Mouse (Mus musculus): ENCODE results near the gene Myrf.

Myrf gene

GRCm38 (mm10) chr19:10258279-10259011 lies 17.9 kb upstream of the Myrf start:
- peak in 1 of 2 experiments; percentile 76 for DNase-seq (ENCODE audit: low spot score in 2 of 2)

- no peak for DNase-seq (ENCODE audit: low spot score in 2 of 2)
These were observed 7.6 kb upstream of the Myrf start for GRCm38 (mm10) chr19:10248128-10248527.

- DNase-seq (ENCODE audit: low spot score in 2 of 2): no peak
These were observed 6.6 kb upstream of the Myrf start for GRCm38 (mm10) chr19:10247165-10247564.

- peak in 1 of 2 experiments; percentile 42 for DNase-seq (ENCODE audit: low spot score in 2 of 2)
These were observed 3.6 kb upstream of the Myrf start for GRCm38 (mm10) chr19:10244183-10244582.

GRCm38 (mm10) chr19:10242916-10243315 lies 2.4 kb upstream of the Myrf start:
- DNase-seq (ENCODE audit: low spot score in 2 of 2): no peak

GRCm38 (mm10) chr19:10239975-10240653 lies 434 bp downstream of the Myrf start:
- DNase-seq (ENCODE audit: low spot score in 2 of 2): no peak

GRCm38 (mm10) chr19:10239419-10239818 lies 1.1 kb downstream of the Myrf start:
- no peak for DNase-seq (ENCODE audit: low spot score in 2 of 2)

GRCm38 (mm10) chr19:10238477-10238876 lies 2.1 kb downstream of the Myrf start:
- no peak for DNase-seq (ENCODE audit: low spot score in 2 of 2)

- no peak for DNase-seq (ENCODE audit: low spot score in 2 of 2)
These were observed 4.6 kb downstream of the Myrf start for GRCm38 (mm10) chr19:10235784-10236565.

- DNase-seq (ENCODE audit: low spot score in 2 of 2): no peak
These were observed 8.1 kb downstream of the Myrf start for GRCm38 (mm10) chr19:10232327-10233017.

- no peak for DNase-seq (ENCODE audit: low spot score in 2 of 2)
These were observed 8.7 kb downstream of the Myrf start for GRCm38 (mm10) chr19:10231871-10232270.

GRCm38 (mm10) chr19:10231016-10231415 lies 9.5 kb downstream of the Myrf start:
- no peak for DNase-seq (ENCODE audit: low spot score in 2 of 2)

GRCm38 (mm10) chr19:10225767-10226166 lies 14.8 kb downstream of the Myrf start:
- no peak for DNase-seq (ENCODE audit: low spot score in 2 of 2)

GRCm38 (mm10) chr19:10224637-10225453 lies 15.7 kb downstream of the Myrf start:
- no peak for DNase-seq (ENCODE audit: low spot score in 2 of 2)

GRCm38 (mm10) chr19:10223561-10223960 lies 17.0 kb downstream of the Myrf start:
- no peak for DNase-seq (ENCODE audit: low spot score in 2 of 2)

GRCm38 (mm10) chr19:10222656-10223055 lies 17.9 kb downstream of the Myrf start:
- no peak for DNase-seq (ENCODE audit: low spot score in 2 of 2)

- DNase-seq (ENCODE audit: low spot score in 2 of 2): no peak
These were observed 19.0 kb downstream of the Myrf start for GRCm38 (mm10) chr19:10221585-10221984.

GRCm38 (mm10) chr19:10219593-10219992 lies 21.0 kb downstream of the Myrf start:
- DNase-seq (ENCODE audit: low spot score in 2 of 2): no peak

- no peak for DNase-seq (ENCODE audit: low spot score in 2 of 2)
These were observed 21.4 kb downstream of the Myrf start for GRCm38 (mm10) chr19:10219108-10219507.

- no peak for DNase-seq (ENCODE audit: low spot score in 2 of 2)
These were observed 24.4 kb downstream of the Myrf start for GRCm38 (mm10) chr19:10216101-10216500.

All from frontal cortex, postnatal 10 days (tissue).